Mouse (Mus musculus): ENCODE measurements around the gene Derl3. TPM values are rescaled to one million over a fixed set of nuclear protein-coding genes. Genes with fewer than 3 reads are reported as not detected.
"Not testable (repeated sequence)": the region's sequence is repeated elsewhere in the genome, so short reads cannot be mapped to it uniquely, and the experiment has no call there.

Gene Derl3
- polyA plus RNA-seq, 1 experiment from 2014 or later = 3.9 TPM

DNA sequence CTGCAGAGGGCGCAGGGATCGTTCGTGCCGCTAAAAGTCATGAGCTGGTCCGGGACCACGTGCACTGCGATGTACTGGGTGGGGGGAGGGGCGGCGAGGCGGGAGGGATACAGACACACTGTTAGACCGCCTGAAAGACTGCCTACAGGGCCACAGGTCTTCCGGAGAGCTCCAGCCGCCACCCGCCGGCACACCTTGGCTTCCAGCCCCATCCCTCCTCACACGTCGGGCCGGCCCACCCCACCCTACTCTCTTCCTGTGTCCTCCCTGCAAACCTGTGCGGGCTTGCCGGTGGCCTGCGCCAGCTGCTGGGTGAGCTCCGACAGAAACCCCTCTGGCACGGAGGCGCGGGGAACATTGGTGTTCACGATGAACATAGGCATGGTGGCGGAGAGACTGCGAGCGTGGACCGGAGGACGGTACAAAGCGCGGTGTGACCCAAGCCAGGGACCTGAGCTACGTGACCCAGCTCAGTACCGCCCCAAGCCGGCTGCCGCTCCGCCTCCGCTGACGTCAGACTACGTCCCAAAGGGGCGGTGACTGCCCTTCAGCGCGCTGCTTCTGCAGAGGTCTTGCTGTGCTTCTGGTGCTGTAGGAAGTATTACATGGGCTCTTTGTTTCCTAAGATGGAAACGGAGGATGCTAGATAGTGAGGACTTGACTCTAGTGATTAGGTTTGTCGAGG, 33.3 kb upstream of the Derl3 start, which contains the start of gene Mif:
Gene Mif (minus strand): TSS at position 455 of the 685 bp plus-strand sequence.
- not testable (repeated sequence) for H3K36me3 ChIP-seq (ENCODE audit: control insufficient read depth, insufficient read depth, low read length); H3K27me3 ChIP-seq (ENCODE audit: control insufficient read depth, insufficient read depth, low read length); H3K9me3 ChIP-seq (ENCODE audit: control insufficient read depth, low read length); H3K4me1 ChIP-seq (ENCODE audit: control insufficient read depth, insufficient read depth, low read length)
- DNase-seq (ENCODE audit: low spot score) (peak; percentile 98), ATAC-seq (ENCODE audit: insufficient number of reproducible peaks, low FRiP score, low TSS enrichment, low read depth) (peak; percentile 95)
- peak within 1 kb of the TSS; percentile 51 for H3K4me2 ChIP-seq (ENCODE audit: low read depth, severe bottlenecking)
- H3K9ac ChIP-seq (ENCODE audit: low read length) = peak within 1 kb of the TSS; percentile 90
- H3K27ac ChIP-seq (replicated peaks; ENCODE audit: low read depth, low read length) = peak within 1 kb of the TSS; percentile 83
- WGBS = under 1% methylated on average over 45 of the region's 46 CpGs
- peak within 1 kb of the TSS; percentile 70 for H3K4me3 ChIP-seq (ENCODE audit: low read depth, low read length)

DNA sequence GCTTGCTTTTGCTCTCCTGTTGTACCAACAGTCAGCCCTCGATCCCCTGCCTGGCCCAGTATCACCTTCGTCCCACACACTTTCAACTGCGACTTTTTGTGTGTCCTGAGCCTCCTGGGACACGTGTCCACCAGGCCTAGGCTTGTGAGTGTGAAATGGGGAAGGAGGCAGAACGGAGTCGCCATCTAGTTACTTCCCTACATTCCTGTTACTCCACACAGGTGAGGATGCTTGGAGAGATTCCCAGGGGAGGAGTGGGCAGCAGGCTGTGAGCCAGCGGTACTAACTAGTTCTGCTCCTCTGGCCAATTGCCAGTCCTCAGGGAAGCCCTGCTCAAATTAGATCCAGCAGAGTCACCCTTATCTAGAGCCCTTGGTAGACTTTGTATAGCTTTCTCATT, 32.5 kb upstream of the Derl3 start:
- Histone ChIP-seq H3K9me3 (ENCODE audit: control insufficient read depth, low read length) (no peaks in the 10 kb centered on the region), H3K4me1 (ENCODE audit: control insufficient read depth, insufficient read depth, low read length) (peaks cover 5% of the 10 kb centered on the region; the same call in 1 of the 2 replicates), H3K9ac (ENCODE audit: low read length) (peak overlapping the region; percentile 47; the same call in 1 of the 2 replicates), H3K27me3 (ENCODE audit: control insufficient read depth, insufficient read depth, low read length) (no peaks in the 10 kb centered on the region), H3K4me2 (ENCODE audit: low read depth, severe bottlenecking) (no peak overlapping the region; the same call in 1 of the 2 replicates), H3K27ac (replicated peaks; ENCODE audit: low read depth, low read length) (peak overlapping the region; percentile 83; the same call in 1 of the 2 replicates), H3K4me3 (ENCODE audit: low read depth, low read length) (no peak overlapping the region), H3K36me3 (ENCODE audit: control insufficient read depth, insufficient read depth, low read length) (peaks cover 3% of the 10 kb centered on the region; the same call in 1 of the 2 replicates)
- DNase-seq (ENCODE audit: low spot score) (peak; percentile 42), ATAC-seq (ENCODE audit: insufficient number of reproducible peaks, low FRiP score, low TSS enrichment, low read depth) (no peak)
- 43% methylated on average over 7 of the region's 7 CpGs for WGBS

DNA sequence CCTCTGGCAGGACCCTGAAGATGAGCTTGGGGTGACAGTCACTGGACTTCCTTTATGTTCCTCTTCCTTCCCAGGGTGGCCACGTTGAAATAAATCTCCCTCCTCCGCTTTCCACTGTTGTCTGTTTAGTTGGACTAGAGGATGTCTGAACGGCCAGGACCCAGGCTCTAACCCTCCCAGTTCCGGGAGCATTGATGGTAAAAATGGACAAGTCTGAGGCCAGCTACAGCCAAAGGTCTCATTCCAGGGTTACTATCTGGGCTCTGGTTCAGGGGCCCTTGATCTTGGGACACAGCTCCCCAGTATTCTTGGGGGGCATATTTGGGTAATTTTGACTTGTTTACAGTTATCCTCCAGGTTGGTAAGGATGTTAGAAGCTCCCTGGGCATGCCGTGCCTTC, 31.6 kb upstream of the Derl3 start:
- DNase-seq (ENCODE audit: low spot score) = no peak
- Histone ChIP-seq H3K4me3 (ENCODE audit: low read depth, low read length) (no peak overlapping the region), H3K27me3 (ENCODE audit: control insufficient read depth, insufficient read depth, low read length) (no peaks in the 10 kb centered on the region), H3K36me3 (ENCODE audit: control insufficient read depth, insufficient read depth, low read length) (peaks cover 3% of the 10 kb centered on the region; the same call in 1 of the 2 replicates), H3K4me2 (ENCODE audit: low read depth, severe bottlenecking) (no peak overlapping the region), H3K9me3 (ENCODE audit: control insufficient read depth, low read length) (no peaks in the 10 kb centered on the region), H3K27ac (replicated peaks; ENCODE audit: low read depth, low read length) (no peak overlapping the region), H3K4me1 (ENCODE audit: control insufficient read depth, insufficient read depth, low read length) (peaks cover 5% of the 10 kb centered on the region; the same call in 1 of the 2 replicates), H3K9ac (ENCODE audit: low read length) (no peak overlapping the region)
- no peak for ATAC-seq (ENCODE audit: insufficient number of reproducible peaks, low FRiP score, low TSS enrichment, low read depth)
- WGBS = 88% methylated on average over 5 of the region's 5 CpGs

DNA sequence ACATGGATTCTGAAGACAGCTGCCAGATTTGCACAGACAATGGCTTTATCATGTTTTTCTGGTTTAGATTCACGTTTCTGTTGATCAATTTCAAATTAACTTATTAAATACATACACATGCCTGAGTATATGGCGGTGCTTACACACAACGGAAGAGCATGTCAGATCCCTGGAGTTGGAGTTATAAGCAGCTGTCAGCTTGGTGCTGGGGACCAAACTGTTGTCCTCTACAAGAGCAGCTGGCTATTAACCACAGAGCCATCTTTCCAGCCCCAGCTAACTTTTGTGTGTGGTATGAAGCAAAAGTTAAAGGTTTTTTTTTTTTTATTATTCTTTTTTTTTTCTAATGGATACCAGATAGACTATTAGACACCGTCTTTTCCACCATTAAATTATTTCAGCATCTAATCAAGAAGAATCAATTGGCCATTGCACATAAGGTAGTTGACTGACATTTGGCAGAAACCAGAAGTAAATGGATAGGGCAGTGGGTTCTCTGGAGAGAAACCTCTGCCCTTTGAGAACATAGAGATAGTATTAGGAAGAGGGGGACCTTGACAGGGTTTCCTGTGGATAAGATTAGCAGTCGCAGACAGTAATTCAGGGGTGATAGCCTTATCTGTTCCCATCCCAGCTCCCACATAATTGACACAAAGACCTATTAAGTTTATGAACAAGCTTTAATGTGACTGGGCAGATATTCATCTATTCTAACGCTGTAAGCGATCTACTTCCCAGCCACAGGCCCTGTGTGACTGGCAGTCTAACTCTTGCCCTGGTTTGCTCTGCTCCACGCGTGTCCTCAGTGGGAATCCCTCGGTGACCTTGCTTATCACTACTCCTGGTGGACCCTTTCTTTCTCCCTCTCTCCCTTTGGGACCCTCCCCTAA, 20.9 kb upstream of the Derl3 start:
- Histone ChIP-seq H3K4me3 (ENCODE audit: low read depth, low read length) (peak overlapping the region; percentile 14), H3K36me3 (ENCODE audit: control insufficient read depth, insufficient read depth, low read length) (no peaks in the 10 kb centered on the region), H3K27ac (replicated peaks; ENCODE audit: low read depth, low read length) (no peak overlapping the region), H3K4me2 (ENCODE audit: low read depth, severe bottlenecking) (peak overlapping the region; percentile 33; the same call in 1 of the 2 replicates), H3K4me1 (ENCODE audit: control insufficient read depth, insufficient read depth, low read length) (peaks cover 7% of the 10 kb centered on the region), H3K9ac (ENCODE audit: low read length) (no peak overlapping the region), H3K27me3 (ENCODE audit: control insufficient read depth, insufficient read depth, low read length) (no peaks in the 10 kb centered on the region), H3K9me3 (ENCODE audit: control insufficient read depth, low read length) (no peaks in the 10 kb centered on the region)
- WGBS = 43% methylated on average over 10 of the region's 10 CpGs
- DNase-seq (ENCODE audit: low spot score) (no peak), ATAC-seq (ENCODE audit: insufficient number of reproducible peaks, low FRiP score, low TSS enrichment, low read depth) (no peak)

DNA sequence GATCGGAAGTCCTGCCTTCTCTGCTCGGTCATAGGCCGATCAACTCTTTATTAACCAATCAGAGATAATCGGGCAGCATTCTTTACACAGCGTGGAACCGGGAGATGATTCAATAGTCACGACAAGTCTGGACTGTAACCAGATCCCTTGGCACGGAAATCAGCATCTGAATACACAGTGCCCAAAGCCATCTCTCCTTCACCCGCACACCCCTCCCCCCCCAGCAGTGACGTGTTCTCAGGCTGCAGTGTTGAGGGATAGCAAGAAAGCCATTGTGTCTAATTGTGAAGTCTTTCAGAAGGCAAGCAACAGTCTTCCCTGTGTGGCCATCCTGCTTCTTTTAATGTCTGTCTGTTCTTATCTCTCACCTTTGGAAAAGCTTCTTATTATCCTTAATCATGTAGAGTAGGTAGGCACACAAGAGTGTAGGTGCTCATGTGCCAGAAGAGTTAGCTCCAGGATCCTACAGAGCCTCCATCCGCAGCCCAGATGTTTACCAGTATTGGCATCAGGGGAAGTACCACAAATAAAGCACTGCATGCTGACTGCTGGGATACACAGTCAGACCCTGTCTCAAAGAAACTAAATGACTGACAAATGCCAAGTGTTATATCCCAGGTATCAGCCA, 20.2 kb upstream of the Derl3 start:
- WGBS = 5% methylated on average over 11 of the region's 11 CpGs
- DNase-seq (ENCODE audit: low spot score) = peak; percentile 65
- no peaks in the 10 kb centered on the region for H3K9me3 ChIP-seq (ENCODE audit: control insufficient read depth, low read length)
- peak overlapping the region; percentile 33 for H3K4me2 ChIP-seq (ENCODE audit: low read depth, severe bottlenecking)
- no peaks in the 10 kb centered on the region for H3K36me3 ChIP-seq (ENCODE audit: control insufficient read depth, insufficient read depth, low read length)
- H3K27me3 ChIP-seq (ENCODE audit: control insufficient read depth, insufficient read depth, low read length) = no peaks in the 10 kb centered on the region
- ATAC-seq (ENCODE audit: insufficient number of reproducible peaks, low FRiP score, low TSS enrichment, low read depth) = peak; percentile 96
- no peak overlapping the region for H3K27ac ChIP-seq (replicated peaks; ENCODE audit: low read depth, low read length)
- H3K9ac ChIP-seq (ENCODE audit: low read length) = peak overlapping the region; percentile 8
- peak overlapping the region; percentile 14 for H3K4me3 ChIP-seq (ENCODE audit: low read depth, low read length)
- H3K4me1 ChIP-seq (ENCODE audit: control insufficient read depth, insufficient read depth, low read length) = peaks cover 7% of the 10 kb centered on the region

DNA sequence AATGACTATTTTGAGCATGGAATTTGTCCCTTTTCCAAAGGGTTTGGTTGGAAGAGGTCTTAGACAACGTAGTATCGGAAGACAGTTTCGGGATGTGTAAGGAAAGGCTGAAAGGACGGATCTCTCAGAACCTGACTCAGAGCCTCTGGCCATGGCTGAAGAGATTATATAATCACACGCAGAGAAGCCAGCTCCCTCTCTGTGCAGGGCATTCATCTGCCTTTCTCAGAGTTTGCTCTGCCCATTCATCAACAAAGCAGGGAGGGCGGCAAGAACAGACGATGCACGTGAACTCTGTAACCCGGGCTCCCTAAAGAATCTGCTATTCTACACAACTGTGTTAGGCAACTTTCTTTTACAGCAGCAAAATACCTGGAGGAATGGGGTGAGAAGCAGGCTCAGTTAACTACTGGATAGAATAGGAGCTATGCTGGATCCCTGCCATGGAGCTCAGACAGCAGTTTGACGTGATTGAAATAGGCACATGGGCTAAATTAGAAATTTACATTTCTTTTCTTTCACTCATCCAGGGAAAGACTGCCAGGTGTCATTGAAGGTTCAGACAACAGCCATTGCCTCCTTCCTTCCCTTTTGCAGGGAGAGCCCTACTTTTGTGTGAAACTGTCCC, 19.6 kb upstream of the Derl3 start:
- no peaks in the 10 kb centered on the region for H3K27me3 ChIP-seq (ENCODE audit: control insufficient read depth, insufficient read depth, low read length)
- no peak overlapping the region for H3K27ac ChIP-seq (replicated peaks; ENCODE audit: low read depth, low read length)
- H3K9ac ChIP-seq (ENCODE audit: low read length) = peak overlapping the region; percentile 8
- no peaks in the 10 kb centered on the region for H3K9me3 ChIP-seq (ENCODE audit: control insufficient read depth, low read length)
- ATAC-seq (ENCODE audit: insufficient number of reproducible peaks, low FRiP score, low TSS enrichment, low read depth) = no peak
- peak overlapping the region; percentile 33 for H3K4me2 ChIP-seq (ENCODE audit: low read depth, severe bottlenecking)
- H3K4me3 ChIP-seq (ENCODE audit: low read depth, low read length) = no peak overlapping the region
- no peaks in the 10 kb centered on the region for H3K36me3 ChIP-seq (ENCODE audit: control insufficient read depth, insufficient read depth, low read length)
- H3K4me1 ChIP-seq (ENCODE audit: control insufficient read depth, insufficient read depth, low read length) = peaks cover 7% of the 10 kb centered on the region
- no peak for DNase-seq (ENCODE audit: low spot score)
- 56% methylated on average over 10 of the region's 10 CpGs for WGBS

DNA sequence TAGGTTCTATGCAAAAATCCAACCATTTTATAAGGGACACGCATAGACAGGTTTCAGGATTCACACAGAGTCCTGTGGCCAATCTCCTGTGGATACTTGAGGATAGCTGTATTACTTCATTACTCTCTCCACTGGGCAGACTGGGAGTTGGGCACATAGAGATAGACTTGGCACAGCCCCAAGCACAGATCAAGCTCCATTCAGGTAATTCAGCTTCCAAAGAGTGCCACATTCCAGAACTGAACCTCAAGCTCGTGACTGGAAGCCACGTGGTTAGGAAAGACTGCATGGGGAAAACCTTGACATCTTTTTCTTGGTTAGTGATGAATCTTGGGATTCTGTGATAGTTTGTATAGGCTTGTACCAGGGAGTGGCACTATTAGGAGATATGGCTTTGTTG, 14.4 kb upstream of the Derl3 start:
- DNase-seq (ENCODE audit: low spot score) (no peak), ATAC-seq (ENCODE audit: insufficient number of reproducible peaks, low FRiP score, low TSS enrichment, low read depth) (no peak)
- 87% methylated on average over 3 of the region's 3 CpGs for WGBS

DNA sequence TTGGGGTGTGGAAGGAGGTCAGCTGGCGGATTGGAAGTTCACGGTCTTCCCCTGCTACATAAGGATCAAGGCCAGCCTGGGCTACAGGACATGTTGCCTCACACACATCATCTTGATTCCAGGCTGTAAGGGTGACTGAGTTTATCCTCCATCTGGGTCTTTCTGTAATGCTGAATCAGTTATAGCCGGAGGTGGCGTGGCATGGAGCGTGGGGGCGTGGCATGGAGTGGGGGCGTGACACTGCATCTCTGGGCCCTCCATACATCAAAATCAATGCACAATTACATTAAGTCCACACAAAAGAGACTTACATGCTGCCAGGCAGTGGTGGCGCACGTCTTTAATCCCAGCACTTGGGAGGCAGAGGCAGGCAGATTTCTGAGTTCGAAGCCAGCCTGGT, 12.9 kb upstream of the Derl3 start:
- ATAC-seq (ENCODE audit: insufficient number of reproducible peaks, low FRiP score, low TSS enrichment, low read depth) (no peak), DNase-seq (ENCODE audit: low spot score) (no peak)
- Histone ChIP-seq H3K27me3 (ENCODE audit: control insufficient read depth, insufficient read depth, low read length) (no peaks in the 10 kb centered on the region), H3K4me2 (ENCODE audit: low read depth, severe bottlenecking) (no peak overlapping the region), H3K27ac (replicated peaks; ENCODE audit: low read depth, low read length) (no peak overlapping the region; the same call in 1 of the 2 replicates), H3K4me1 (ENCODE audit: control insufficient read depth, insufficient read depth, low read length) (peaks cover 14% of the 10 kb centered on the region), H3K36me3 (ENCODE audit: control insufficient read depth, insufficient read depth, low read length) (no peaks in the 10 kb centered on the region), H3K4me3 (ENCODE audit: low read depth, low read length) (no peak overlapping the region), H3K9ac (ENCODE audit: low read length) (no peak overlapping the region), H3K9me3 (ENCODE audit: control insufficient read depth, low read length) (no peaks in the 10 kb centered on the region)
- WGBS = 90% methylated on average over 10 of the region's 10 CpGs

More for the DNA sequence above, 14.4 kb upstream of the Derl3 start:
- Histone ChIP-seq H3K4me2 (ENCODE audit: low read depth, severe bottlenecking) (no peak overlapping the region), H3K9ac (ENCODE audit: low read length) (no peak overlapping the region), H3K4me1 (ENCODE audit: control insufficient read depth, insufficient read depth, low read length) (peaks cover 14% of the 10 kb centered on the region), H3K36me3 (ENCODE audit: control insufficient read depth, insufficient read depth, low read length) (no peaks in the 10 kb centered on the region), H3K27ac (replicated peaks; ENCODE audit: low read depth, low read length) (no peak overlapping the region), H3K4me3 (ENCODE audit: low read depth, low read length) (no peak overlapping the region), H3K9me3 (ENCODE audit: control insufficient read depth, low read length) (no peaks in the 10 kb centered on the region), H3K27me3 (ENCODE audit: control insufficient read depth, insufficient read depth, low read length) (no peaks in the 10 kb centered on the region)

Data from limb, embryonic 11.5 days (tissue).